Mouse (Mus musculus): ENCODE measurements around the gene Plcb4.

The Plcb4 gene

GRCm38 (mm10) chr2:135808342-135808741 lies 149.5 kb downstream of the Plcb4 start:
- DNase-seq (ENCODE audit: low read depth, low spot score): no peak

- DNase-seq (ENCODE audit: low read depth, low spot score): no peak
These were observed 152.0 kb downstream of the Plcb4 start for GRCm38 (mm10) chr2:135810841-135811240.

- no peak for DNase-seq (ENCODE audit: low read depth, low spot score)
These were observed 152.8 kb downstream of the Plcb4 start for GRCm38 (mm10) chr2:135811453-135812101.

GRCm38 (mm10) chr2:135812701-135813246 lies 154.0 kb downstream of the Plcb4 start:
- no peak for DNase-seq (ENCODE audit: low read depth, low spot score)

- DNase-seq (ENCODE audit: low read depth, low spot score): no peak
These were observed 161.9 kb downstream of the Plcb4 start for GRCm38 (mm10) chr2:135820691-135821090.

- DNase-seq (ENCODE audit: low read depth, low spot score): peak; percentile 15
These were observed 164.9 kb downstream of the Plcb4 start for GRCm38 (mm10) chr2:135823690-135824089.

- DNase-seq (ENCODE audit: low read depth, low spot score): no peak
These were observed 165.9 kb downstream of the Plcb4 start for GRCm38 (mm10) chr2:135824757-135825156.

GRCm38 (mm10) chr2:135825645-135826044 lies 166.8 kb downstream of the Plcb4 start:
- DNase-seq (ENCODE audit: low read depth, low spot score): no peak

GRCm38 (mm10) chr2:135826616-135827360 lies 168.0 kb downstream of the Plcb4 start:
- no peak for DNase-seq (ENCODE audit: low read depth, low spot score)

- DNase-seq (ENCODE audit: low read depth, low spot score): no peak
These were observed 169.6 kb downstream of the Plcb4 start for GRCm38 (mm10) chr2:135828446-135828845.

- DNase-seq (ENCODE audit: low read depth, low spot score): no peak
These were observed 174.9 kb downstream of the Plcb4 start for GRCm38 (mm10) chr2:135833743-135834142.

GRCm38 (mm10) chr2:135834435-135834834 lies 175.6 kb downstream of the Plcb4 start:
- no peak for DNase-seq (ENCODE audit: low read depth, low spot score)

- DNase-seq (ENCODE audit: low read depth, low spot score): no peak
These were observed 177.1 kb downstream of the Plcb4 start for GRCm38 (mm10) chr2:135835911-135836310.

GRCm38 (mm10) chr2:135836426-135836825 lies 177.6 kb downstream of the Plcb4 start:
- DNase-seq (ENCODE audit: low read depth, low spot score): no peak

GRCm38 (mm10) chr2:135837730-135838129 lies 178.9 kb downstream of the Plcb4 start:
- no peak for DNase-seq (ENCODE audit: low read depth, low spot score)

GRCm38 (mm10) chr2:135838135-135838534 lies 179.3 kb downstream of the Plcb4 start:
- DNase-seq (ENCODE audit: low read depth, low spot score): no peak

- no peak for DNase-seq (ENCODE audit: low read depth, low spot score)
These were observed 180.0 kb downstream of the Plcb4 start for GRCm38 (mm10) chr2:135838651-135839286.

GRCm38 (mm10) chr2:135843721-135844120 lies 184.9 kb downstream of the Plcb4 start:
- DNase-seq (ENCODE audit: low read depth, low spot score): no peak

GRCm38 (mm10) chr2:135846903-135847302 lies 188.1 kb downstream of the Plcb4 start:
- DNase-seq (ENCODE audit: low read depth, low spot score): no peak

- no peak for DNase-seq (ENCODE audit: low read depth, low spot score)
These were observed 188.9 kb downstream of the Plcb4 start for GRCm38 (mm10) chr2:135847738-135848137.

GRCm38 (mm10) chr2:135848169-135848568 lies 189.4 kb downstream of the Plcb4 start:
- no peak for DNase-seq (ENCODE audit: low read depth, low spot score)

- no peak for DNase-seq (ENCODE audit: low read depth, low spot score)
These were observed 193.2 kb downstream of the Plcb4 start for GRCm38 (mm10) chr2:135851964-135852363.
